Mouse (Mus musculus): ENCODE results near the gene Cdh13. TPM values are rescaled to one million over a fixed set of nuclear protein-coding genes. Genes with fewer than 3 reads are reported as not detected.
A peak's percentile ranks its signal among the peaks of the same experiment; 100 is the strongest.

The Cdh13 gene
- polyA plus RNA-seq, 1 experiment = 18.4 TPM

DNA sequence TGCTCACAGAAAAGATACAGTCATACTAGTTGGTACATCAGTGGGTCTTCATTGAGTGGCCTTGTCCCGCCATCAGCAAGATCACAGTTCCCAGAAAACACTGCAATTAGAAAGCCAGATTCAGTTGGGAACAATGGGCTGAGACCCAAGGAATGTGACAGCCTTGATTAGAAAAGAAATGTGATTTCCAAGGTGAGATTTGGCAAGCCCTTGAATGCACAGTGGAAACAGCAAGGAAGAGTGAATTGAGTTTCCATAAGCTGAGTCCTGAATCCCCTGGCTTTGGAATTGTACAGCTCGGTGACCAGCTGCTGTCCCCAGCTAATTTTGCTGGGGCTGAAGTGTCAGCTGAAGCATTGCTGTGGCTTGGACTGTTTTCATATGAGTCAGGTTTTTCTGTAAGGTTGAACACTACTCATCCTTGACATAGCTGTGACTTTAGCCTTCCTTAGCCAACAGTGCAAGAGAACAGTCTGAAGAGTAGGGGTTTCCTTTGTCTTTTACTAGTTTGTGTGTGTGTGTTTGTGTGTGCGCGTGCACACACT lies 133.3 kb downstream of the Cdh13 start:
- TF ChIP-seq CTCF (IDR thresholded peaks at IDR 0.05; ENCODE audit: borderline replicate concordance, insufficient read depth, low read depth, low read length) (no peak), POLR2A (IDR thresholded peaks at IDR 0.05; ENCODE audit: borderline replicate concordance, insufficient read depth, low read length) (no peak)
- H3K27me3 ChIP-seq (ENCODE audit: control insufficient read depth, insufficient read depth, low read length) = no peaks in the 10 kb centered on the region
- no peak for DNase-seq
- 72% methylated on average over 4 of the region's 4 CpGs for WGBS
- H3K4me1 ChIP-seq (ENCODE audit: control insufficient read depth, insufficient read depth, low read length) = no peaks in the 10 kb centered on the region
- no peak overlapping the region for H3K27ac ChIP-seq (ENCODE audit: insufficient read depth, low read length)
- H3K4me3 ChIP-seq (replicated peaks; ENCODE audit: insufficient read depth, low read depth, low read length) = no peak overlapping the region

DNA sequence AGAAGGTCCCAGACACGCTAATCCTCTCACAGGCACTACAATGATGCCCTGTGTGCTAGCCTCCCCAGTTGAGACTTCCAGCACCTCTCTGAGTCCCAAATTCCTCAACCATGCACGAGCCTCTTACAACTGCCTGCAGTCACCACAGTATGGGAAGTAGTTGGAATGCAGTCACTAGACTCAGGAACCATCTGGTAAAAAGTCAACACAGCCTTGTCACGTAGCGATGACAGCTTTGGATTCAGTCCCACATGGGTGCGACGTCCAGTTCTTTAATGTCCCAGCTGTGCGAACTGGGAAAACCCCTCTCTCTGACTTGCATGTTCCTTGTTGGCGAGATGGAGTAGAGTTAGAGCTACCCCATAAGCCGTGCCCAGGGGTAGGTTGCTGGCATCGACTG lies 139.1 kb downstream of the Cdh13 start:
- 47% methylated on average over 10 of the region's 10 CpGs for WGBS
- Histone ChIP-seq H3K4me1 (ENCODE audit: control insufficient read depth, insufficient read depth, low read length) (no peaks in the 10 kb centered on the region), H3K4me3 (replicated peaks; ENCODE audit: insufficient read depth, low read depth, low read length) (no peak overlapping the region), H3K27ac (ENCODE audit: insufficient read depth, low read length) (no peak overlapping the region), H3K27me3 (ENCODE audit: control insufficient read depth, insufficient read depth, low read length) (no peaks in the 10 kb centered on the region)
- no peak for TF ChIP-seq CTCF (IDR thresholded peaks at IDR 0.05; ENCODE audit: borderline replicate concordance, insufficient read depth, low read depth, low read length)
- TF ChIP-seq POLR2A (IDR thresholded peaks at IDR 0.05; ENCODE audit: borderline replicate concordance, insufficient read depth, low read length) = no peak
- no peak for DNase-seq

DNA sequence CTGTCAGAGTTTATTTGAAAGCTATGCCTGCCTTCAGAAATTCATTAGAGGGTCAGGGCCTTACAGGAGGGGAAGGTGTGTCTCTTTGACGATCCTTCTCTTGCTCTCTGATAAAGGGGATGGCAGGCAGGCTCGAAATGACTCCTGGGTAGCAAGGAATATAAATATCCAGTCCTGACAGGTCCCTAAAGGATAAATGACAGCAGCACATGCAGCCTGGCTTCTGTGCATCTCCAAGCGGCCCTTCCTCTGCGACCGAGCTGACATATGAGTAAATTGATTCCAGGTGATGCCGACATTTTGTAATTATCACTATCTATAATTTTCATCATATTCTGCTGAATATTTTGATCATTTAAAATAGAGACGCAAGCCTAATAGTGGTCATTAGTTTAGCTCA lies 145.4 kb downstream of the Cdh13 start:
- no peak for TF ChIP-seq POLR2A (IDR thresholded peaks at IDR 0.05; ENCODE audit: borderline replicate concordance, insufficient read depth, low read length)
- no peak for TF ChIP-seq CTCF (IDR thresholded peaks at IDR 0.05; ENCODE audit: borderline replicate concordance, insufficient read depth, low read depth, low read length)
- DNase-seq = no peak
- Histone ChIP-seq H3K4me3 (replicated peaks; ENCODE audit: insufficient read depth, low read depth, low read length) (no peak overlapping the region), H3K4me1 (ENCODE audit: control insufficient read depth, insufficient read depth, low read length) (peaks cover 5% of the 10 kb centered on the region; the same call in 1 of the 2 replicates), H3K27ac (ENCODE audit: insufficient read depth, low read length) (no peak overlapping the region), H3K27me3 (ENCODE audit: control insufficient read depth, insufficient read depth, low read length) (no peaks in the 10 kb centered on the region)
- 89% methylated on average over 7 of the region's 7 CpGs for WGBS

DNA sequence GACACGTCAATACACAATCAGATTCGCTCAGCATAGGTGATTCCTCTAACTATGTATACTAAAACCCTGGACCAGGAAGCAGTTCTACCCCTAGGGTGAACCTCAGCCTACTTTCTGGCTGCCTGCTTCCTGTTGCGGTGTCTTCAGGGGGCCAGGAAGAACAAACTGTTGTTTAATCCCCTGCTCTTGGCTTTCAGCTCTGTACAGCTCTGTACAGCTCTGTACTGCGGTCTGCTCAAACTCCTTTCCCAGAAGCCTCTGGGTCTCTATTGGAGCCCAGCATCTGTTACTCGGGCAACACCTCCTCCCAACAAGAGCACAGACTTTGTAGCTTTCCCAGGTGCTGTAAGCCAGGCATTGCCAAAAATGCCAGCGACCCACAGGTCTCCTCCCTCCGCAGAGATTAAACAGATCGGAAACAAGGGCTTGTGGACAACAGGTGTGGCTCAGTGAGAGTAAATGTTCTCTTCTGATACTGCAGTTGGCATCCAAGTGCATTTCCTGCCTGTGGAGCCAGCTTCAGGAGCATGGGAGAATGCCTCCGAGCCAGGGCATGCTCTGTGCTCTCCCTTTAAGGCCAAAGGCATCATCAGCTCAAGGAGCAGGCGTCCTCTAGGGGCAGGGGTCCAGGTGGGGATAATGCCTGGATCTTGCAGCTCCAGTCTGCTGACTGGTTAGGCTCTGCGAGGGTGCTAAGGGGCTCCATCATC lies 148.4 kb downstream of the Cdh13 start:
- peak in 1 of 2 experiments; percentile 13 for DNase-seq
- 28% methylated on average over 11 of the region's 11 CpGs for WGBS
- H3K4me3 ChIP-seq (replicated peaks; ENCODE audit: insufficient read depth, low read depth, low read length) = no peak overlapping the region
- TF ChIP-seq POLR2A (IDR thresholded peaks at IDR 0.05; ENCODE audit: borderline replicate concordance, insufficient read depth, low read length) = no peak
- TF ChIP-seq CTCF (IDR thresholded peaks at IDR 0.05; ENCODE audit: borderline replicate concordance, insufficient read depth, low read depth, low read length) = no peak
- peaks cover 8% of the 10 kb centered on the region for H3K4me1 ChIP-seq (ENCODE audit: control insufficient read depth, insufficient read depth, low read length)
- no peak overlapping the region for H3K27ac ChIP-seq (ENCODE audit: insufficient read depth, low read length)
- no peaks in the 10 kb centered on the region; the same call in 1 of the 2 replicates for H3K27me3 ChIP-seq (ENCODE audit: control insufficient read depth, insufficient read depth, low read length)

DNA sequence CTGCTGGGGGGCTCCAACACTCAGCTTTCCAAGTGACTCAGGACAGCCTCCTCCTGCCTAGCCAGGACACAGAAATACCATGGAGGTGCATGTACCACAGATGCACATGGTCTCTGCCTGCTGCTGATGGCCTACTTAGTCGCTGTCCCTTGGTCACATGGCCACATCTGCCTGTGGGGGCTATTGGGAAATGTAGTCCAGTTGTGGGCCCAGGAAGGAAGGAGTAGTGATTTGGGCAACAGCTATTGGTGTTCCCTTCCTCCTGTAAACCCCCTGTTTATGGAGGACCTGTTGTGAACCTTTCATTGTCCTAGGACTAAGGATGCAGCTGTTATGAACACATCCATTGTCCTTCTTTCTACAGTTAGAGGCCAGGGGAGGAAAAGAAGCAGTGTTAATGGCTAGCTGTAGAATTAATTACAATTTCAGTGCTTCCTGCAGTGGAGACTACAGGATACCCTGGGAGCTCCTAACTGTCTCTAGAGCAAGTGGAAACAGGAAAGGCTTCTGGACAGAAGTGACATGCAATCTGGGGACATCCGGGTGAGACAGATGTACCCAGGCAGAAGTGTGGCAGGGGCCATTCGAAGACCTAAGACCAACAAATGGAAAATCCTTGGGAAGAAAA lies 150.1 kb downstream of the Cdh13 start:
- TF ChIP-seq CTCF (IDR thresholded peaks at IDR 0.05; ENCODE audit: borderline replicate concordance, insufficient read depth, low read depth, low read length) (no peak), POLR2A (IDR thresholded peaks at IDR 0.05; ENCODE audit: borderline replicate concordance, insufficient read depth, low read length) (no peak)
- H3K4me3 ChIP-seq (replicated peaks; ENCODE audit: insufficient read depth, low read depth, low read length) = no peak overlapping the region
- WGBS = 89% methylated on average over 3 of the region's 3 CpGs
- no peak overlapping the region for H3K27ac ChIP-seq (ENCODE audit: insufficient read depth, low read length)
- H3K27me3 ChIP-seq (ENCODE audit: control insufficient read depth, insufficient read depth, low read length) = no peaks in the 10 kb centered on the region; the same call in 1 of the 2 replicates
- DNase-seq = no peak
- peaks cover 15% of the 10 kb centered on the region for H3K4me1 ChIP-seq (ENCODE audit: control insufficient read depth, insufficient read depth, low read length)

DNA sequence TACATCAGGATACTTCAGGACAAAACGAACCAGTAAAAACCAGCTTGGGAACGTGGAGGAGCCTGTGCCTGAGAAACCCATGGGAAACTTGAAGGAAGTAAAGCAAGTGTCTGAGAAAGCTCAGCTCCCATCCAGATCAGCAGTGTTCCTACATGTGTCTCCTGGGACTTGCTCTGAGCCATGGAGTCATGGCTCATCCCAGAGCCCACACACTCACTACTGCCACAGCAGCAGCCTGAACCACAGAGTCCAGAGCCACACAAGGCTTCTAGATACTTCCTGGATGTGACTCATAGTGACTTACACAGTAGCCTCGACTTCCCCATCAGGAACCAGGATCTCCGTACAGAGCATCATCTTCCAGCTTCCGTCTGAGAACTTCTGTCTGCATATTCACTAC lies 153.2 kb downstream of the Cdh13 start:
- Histone ChIP-seq H3K27ac (ENCODE audit: insufficient read depth, low read length) (no peak overlapping the region), H3K4me1 (ENCODE audit: control insufficient read depth, insufficient read depth, low read length) (peaks cover 15% of the 10 kb centered on the region), H3K4me3 (replicated peaks; ENCODE audit: insufficient read depth, low read depth, low read length) (no peak overlapping the region), H3K27me3 (ENCODE audit: control insufficient read depth, insufficient read depth, low read length) (no peaks in the 10 kb centered on the region; the same call in 1 of the 2 replicates)
- no peak for DNase-seq
- TF ChIP-seq CTCF (IDR thresholded peaks at IDR 0.05; ENCODE audit: borderline replicate concordance, insufficient read depth, low read depth, low read length) (no peak), POLR2A (IDR thresholded peaks at IDR 0.05; ENCODE audit: borderline replicate concordance, insufficient read depth, low read length) (no peak)
- WGBS = 76% methylated on average over 5 of the region's 5 CpGs

DNA sequence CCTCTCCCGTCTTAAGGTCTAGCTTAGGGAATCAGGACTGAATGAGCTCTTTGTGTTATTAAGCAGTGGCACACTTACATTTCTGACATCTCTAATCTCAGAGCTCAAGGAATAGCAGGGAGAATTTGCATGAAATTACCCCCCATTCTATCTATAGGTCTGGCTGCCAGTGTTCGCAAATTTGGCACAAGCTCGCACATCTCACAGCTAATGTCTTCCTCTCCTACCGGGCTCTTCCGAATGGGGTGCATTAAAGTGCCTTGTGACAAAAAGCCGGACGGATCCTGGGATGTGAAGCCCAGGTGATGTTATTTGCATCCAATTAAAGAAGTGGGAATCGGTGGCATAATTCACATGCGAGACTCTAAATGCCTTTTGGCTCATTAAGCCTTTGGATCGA lies 153.6 kb downstream of the Cdh13 start:
- TF ChIP-seq POLR2A (IDR thresholded peaks at IDR 0.05; ENCODE audit: borderline replicate concordance, insufficient read depth, low read length) (no peak), CTCF (IDR thresholded peaks at IDR 0.05; ENCODE audit: borderline replicate concordance, insufficient read depth, low read depth, low read length) (no peak)
- Histone ChIP-seq H3K4me3 (replicated peaks; ENCODE audit: insufficient read depth, low read depth, low read length) (no peak overlapping the region), H3K27me3 (ENCODE audit: control insufficient read depth, insufficient read depth, low read length) (no peaks in the 10 kb centered on the region; the same call in 1 of the 2 replicates), H3K4me1 (ENCODE audit: control insufficient read depth, insufficient read depth, low read length) (peaks cover 11% of the 10 kb centered on the region), H3K27ac (ENCODE audit: insufficient read depth, low read length) (no peak overlapping the region)
- DNase-seq = no peak
- WGBS = 15% methylated on average over 10 of the region's 10 CpGs
